23 mouse cellular contexts compared by ENCODE assay signal in genomic region chrX:94486001-94486792, GRCm38 (mm10). TPM values are rescaled to one million over a fixed set of nuclear protein-coding genes. Genes with fewer than 3 reads are reported as not detected.
A peak's percentile ranks its signal among the peaks of the same experiment; 100 is the strongest.
DNase-seq lines count a peak whose midpoint lies in the region; ATAC-seq and TF ChIP-seq lines count a peak whose summit lies in the region.
"Had no signal": no experiment of that assay in that cellular context is flagged by ENCODE, and none has a peak within 500 bp of the region (broad histone marks: within the 10 kb centered on the region; RNA-seq: fewer than 3 reads in every experiment).

No protein-coding gene starts in this region.

- 0 out of 2 replicates have a peak, but pooled peaks cover 6% of the 10 kb centered on the region for H3K27me3 ChIP-seq in stomach, embryonic 15.5 days (replicated peaks)
- no peaks in the 10 kb centered on the region for H3K27me3 ChIP-seq in stomach, postnatal 0 days (ENCODE audit: control insufficient read depth, insufficient read depth, low read length)
- H3K27me3 ChIP-seq in liver, embryonic 13.5 days: peaks cover 13% of the 10 kb centered on the region; the same call in 1 of the 2 replicates
- H3K27me3 ChIP-seq in forebrain, embryonic 11.5 days (ENCODE audit: control insufficient read depth, insufficient read depth, low read length): peaks cover 2% of the 10 kb centered on the region; the same call in 1 of the 2 replicates
- H3K27me3 ChIP-seq: neural tube, embryonic 15.5 days had no signal

- peak; percentile 84; the same call in 1 of the 2 replicates for ATAC-seq in stomach, embryonic 15.5 days (ENCODE audit: insufficient read depth, low FRiP score, low read depth)
- ATAC-seq in stomach, postnatal 0 days (ENCODE audit: low FRiP score, low TSS enrichment): no peak
- peak; percentile 100 for ATAC-seq in erythroblast, adult 5-6 weeks (replicated peaks; ENCODE audit: low FRiP score, poor library complexity, severe bottlenecking)
- ATAC-seq in liver, embryonic 13.5 days (ENCODE audit: low read depth): peak; percentile 100
- no peak for ATAC-seq in forebrain, embryonic 11.5 days (replicated peaks; ENCODE audit: low FRiP score)
- ATAC-seq: forebrain, embryonic 13.5 days; midbrain, embryonic 16.5 days had no signal

- TF ChIP-seq CTCF in stomach, postnatal 0 days (IDR thresholded peaks at IDR 0.05; ENCODE audit: low read depth): no peak

- no peaks in the 10 kb centered on the region for H3K36me3 ChIP-seq in stomach, embryonic 15.5 days
- no peaks in the 10 kb centered on the region for H3K36me3 ChIP-seq in stomach, postnatal 0 days (ENCODE audit: control insufficient read depth, insufficient read depth, low read length)
- H3K36me3 ChIP-seq in liver, embryonic 13.5 days: no peaks in the 10 kb centered on the region
- no peaks in the 10 kb centered on the region for H3K36me3 ChIP-seq in forebrain, embryonic 11.5 days (ENCODE audit: control insufficient read depth, insufficient read depth, low read length)
- H3K36me3 ChIP-seq: embryonic facial prominence, embryonic 15.5 days; neural tube, embryonic 15.5 days had no signal

- no peaks in the 10 kb centered on the region for H3K9me3 ChIP-seq in stomach, embryonic 15.5 days
- H3K9me3 ChIP-seq in stomach, postnatal 0 days (ENCODE audit: control insufficient read depth, low read length): no peaks in the 10 kb centered on the region
- H3K9me3 ChIP-seq in liver, embryonic 13.5 days (replicated peaks): no peaks in the 10 kb centered on the region
- H3K9me3 ChIP-seq in forebrain, embryonic 11.5 days (ENCODE audit: control insufficient read depth, low read length): no peaks in the 10 kb centered on the region
- H3K9me3 ChIP-seq: embryonic facial prominence, embryonic 15.5 days; forebrain, embryonic 13.5 days; megakaryocyte, embryonic 14.5 days; neural tube, embryonic 15.5 days had no signal

- WGBS in stomach, embryonic 15.5 days: 85% methylated on average over 2 of the region's 2 CpGs
- 83% methylated on average over 2 of the region's 2 CpGs for WGBS in stomach, postnatal 0 days
- 41% methylated on average over 2 of the region's 2 CpGs for WGBS in liver, embryonic 13.5 days (ENCODE audit: insufficient replicate concordance)
- whole genome bisulfite sequencing in forebrain, embryonic 11.5 days: 84% methylated on average over 2 of the region's 2 CpGs

- H3K4me3 ChIP-seq in stomach, embryonic 15.5 days (replicated peaks): no peak overlapping the region
- no peak overlapping the region for H3K4me3 ChIP-seq in stomach, postnatal 0 days (ENCODE audit: low read depth, low read length)
- H3K4me3 ChIP-seq in liver, embryonic 13.5 days (replicated peaks): no peak overlapping the region
- H3K4me3 ChIP-seq in forebrain, embryonic 11.5 days (ENCODE audit: low read depth, low read length): no peak overlapping the region
- H3K4me3 ChIP-seq: embryonic facial prominence, embryonic 15.5 days; forebrain, embryonic 13.5 days; heart, adult 2 months; megakaryocyte, embryonic 14.5 days; neural tube, embryonic 15.5 days had no signal

- no peak overlapping the region for H3K9ac ChIP-seq in stomach, embryonic 15.5 days
- no peak overlapping the region for H3K9ac ChIP-seq in stomach, postnatal 0 days (ENCODE audit: low read length)
- no peak overlapping the region for H3K9ac ChIP-seq in liver, embryonic 13.5 days
- H3K9ac ChIP-seq in forebrain, embryonic 11.5 days (ENCODE audit: low read length): no peak overlapping the region
- H3K9ac ChIP-seq: embryonic facial prominence, embryonic 15.5 days; forebrain, embryonic 13.5 days; hindbrain, embryonic 14.5 days; neural tube, embryonic 15.5 days had no signal

- no peak for DNase-seq in stomach, postnatal 0 days (ENCODE audit: low spot score)
- peak; percentile 71 for DNase-seq in liver, embryonic 13.5 days
- DNase-seq in left cerebral cortex, adult 9 months (ENCODE audit: low spot score in 2 of 2): no peak
- DNase-seq in forebrain, embryonic 11.5 days (ENCODE audit: low spot score): no peak
- no peak for DNase-seq in urinary bladder, adult 2 months (ENCODE audit: low spot score)
- DNase-seq: adrenal gland, postnatal 14 days; cerebellum, adult 18-20 months; cerebellum, postnatal 36 days; gastrocnemius, postnatal 25 days; heart, adult 2 months; kidney, postnatal 14 days; left cerebral cortex, postnatal 4 days; lung, postnatal 10 days; right cerebral cortex, postnatal 14 days; thymus, postnatal 14 days had no signal

- H3K4me1 ChIP-seq in stomach, embryonic 15.5 days: no peaks in the 10 kb centered on the region
- no peaks in the 10 kb centered on the region for H3K4me1 ChIP-seq in stomach, postnatal 0 days (replicated peaks; ENCODE audit: control insufficient read depth, insufficient read depth)
- peaks cover 17% of the 10 kb centered on the region for H3K4me1 ChIP-seq in liver, embryonic 13.5 days (replicated peaks)
- H3K4me1 ChIP-seq in forebrain, embryonic 11.5 days (replicated peaks; ENCODE audit: control insufficient read depth, insufficient read depth, low read length): no peaks in the 10 kb centered on the region
- H3K4me1 ChIP-seq: embryonic facial prominence, embryonic 15.5 days; forebrain, embryonic 13.5 days; megakaryocyte, embryonic 14.5 days; neural tube, embryonic 15.5 days had no signal

- H3K4me2 ChIP-seq in stomach, embryonic 15.5 days: no peak overlapping the region
- no peak overlapping the region for H3K4me2 ChIP-seq in stomach, postnatal 0 days (replicated peaks; ENCODE audit: low read depth)
- H3K4me2 ChIP-seq in liver, embryonic 13.5 days: peak overlapping the region; percentile 28; the same call in 1 of the 2 replicates
- no peak overlapping the region for H3K4me2 ChIP-seq in forebrain, embryonic 11.5 days (ENCODE audit: low read depth, low read length, severe bottlenecking)
- H3K4me2 ChIP-seq: embryonic facial prominence, embryonic 15.5 days; forebrain, embryonic 13.5 days; hindbrain, embryonic 14.5 days; neural tube, embryonic 15.5 days had no signal

- no peak for TF ChIP-seq EP300 in stomach, postnatal 0 days (optimal IDR thresholded peaks at IDR 0.05)

- H3K27ac ChIP-seq in stomach, embryonic 15.5 days: no peak overlapping the region
- no peak overlapping the region for H3K27ac ChIP-seq in stomach, postnatal 0 days (replicated peaks)
- peak overlapping the region; percentile 84 for H3K27ac ChIP-seq in liver, embryonic 13.5 days
- H3K27ac ChIP-seq in forebrain, embryonic 11.5 days (ENCODE audit: low read depth, low read length): no peak overlapping the region
- H3K27ac ChIP-seq: embryonic facial prominence, embryonic 15.5 days; forebrain, embryonic 13.5 days; heart, adult 2 months; hindbrain, embryonic 14.5 days; neural tube, embryonic 15.5 days had no signal

RNA-seq across cellular contexts. Expression of gene Maged1, which starts 55.7 kb away (rescaled TPM):
- 445 and 496 TPM in 2 replicates for polyA plus RNA-seq in stomach, embryonic 15.5 days (2015; fragmentation: Nextera tagmentation; extraction: Ambion mirVana)
- polyA plus RNA-seq in stomach, postnatal 0 days (2015; fragmentation: Nextera tagmentation; extraction: Ambion mirVana): 175 and 179 TPM in 2 replicates
- 0.77 and 4.2 TPM in 2 replicates for total RNA-seq in erythroblast, adult 5-6 weeks (2015; ENCODE audit: low replicate concordance)
- 0.34 and 3.1 TPM in 2 replicates for total RNA-seq in erythroblast, adult 5-6 weeks (2017; ENCODE audit: low replicate concordance)
- 74.3 and 89.8 TPM in 2 replicates for polyA plus RNA-seq in liver, embryonic 13.5 days (2015; fragmentation: Nextera tagmentation; extraction: Ambion mirVana)
- 743 and 816 TPM in 2 replicates for polyA plus RNA-seq in forebrain, embryonic 11.5 days (2014; fragmentation: Nextera tagmentation; extraction: Ambion mirVana)
- polyA plus RNA-seq in urinary bladder, adult 2 months (2012; rRNA removed): 240 and 245 TPM in 2 replicates

Comparison
In these comparisons a context has a peak if more than half of its experiments do, and no peak if none do; other contexts are left out.
1. ATAC-seq: peak in stomach, embryonic 15.5 days (single experiment), erythroblast, adult 5-6 weeks (single experiment) and liver, embryonic 13.5 days (single experiment); none in stomach, postnatal 0 days (single experiment) and forebrain, embryonic 11.5 days (single experiment).